Mouse (Mus musculus) stomach, postnatal 0 days (tissue): ENCODE data around the gene Cib3. TPM values are rescaled to one million over a fixed set of nuclear protein-coding genes. Genes with fewer than 3 reads are reported as not detected.
A peak's percentile ranks its signal among the peaks of the same experiment; 100 is the strongest.

ENCODE experiments used
- ATAC-seq: fragments of 200-750 bp; cut with Nextera tagmentation; 2 replicates; pipeline ENCODE4 v1.8.0; 2017; ENCODE audit not compliant: low FRiP score, low TSS enrichment
- DNase-seq: peaks from one replicate; pipeline ENCODE4 v3.0.0-alpha.2; 2016; ENCODE audit warnings: low spot score
- H3K27ac ChIP-seq: fragments of 300-500 bp; sonication (generic); replicated peaks from 2 replicates; pipeline ENCODE4 v1.5.1; 2014; ENCODE audit warnings: mild to moderate bottlenecking, control low read depth
- H3K27me3 ChIP-seq: fragments of 300-500 bp; sonication (generic); 2 replicates; pipeline ENCODE4 v1.6.1; 2014; ENCODE audit warnings: low read length; ENCODE audit not compliant: control insufficient read depth, insufficient read depth
- H3K36me3 ChIP-seq: fragments of 300-500 bp; sonication (generic); 2 replicates; pipeline ENCODE4 v1.6.1; 2014; ENCODE audit warnings: low read length, mixed read lengths; ENCODE audit not compliant: control insufficient read depth, insufficient read depth
- H3K4me1 ChIP-seq: fragments of 300-500 bp; sonication (generic); replicated peaks from 2 replicates; pipeline ENCODE4 v1.6.1; 2014; ENCODE audit warnings: antibody characterized with exemption; ENCODE audit not compliant: control insufficient read depth, insufficient read depth
- H3K4me2 ChIP-seq: fragments of 300-500 bp; sonication (generic); replicated peaks from 2 replicates; pipeline ENCODE4 v1.6.1; 2014; ENCODE audit warnings: low read depth, mild to moderate bottlenecking, control low read depth, moderate library complexity
- H3K4me3 ChIP-seq: fragments of 300-500 bp; sonication (generic); 2 replicates; pipeline ENCODE4 v1.5.1; 2014; ENCODE audit warnings: low read depth, low read length, control low read depth
- H3K9ac ChIP-seq: fragments of 300-500 bp; sonication (generic); 2 replicates; pipeline ENCODE4 v1.6.1; 2014; ENCODE audit warnings: mild to moderate bottlenecking, low read length, control low read depth, mixed read lengths
- H3K9me3 ChIP-seq: fragments of 300-500 bp; sonication (generic); 2 replicates; pipeline ENCODE4 v1.6.1; 2016; ENCODE audit warnings: low read length; ENCODE audit not compliant: control insufficient read depth
- CTCF ChIP-seq: IDR thresholded peaks from 2 replicates; pipeline ENCODE4 v1.5.1; 2016; ENCODE audit warnings: antibody characterized with exemption, low read depth, mild to moderate bottlenecking, moderate library complexity
- EP300 ChIP-seq: optimal IDR thresholded peaks from 2 replicates; pipeline ENCODE3; 2016; ENCODE audit warnings: antibody characterized with exemption
- WGBS: fragments of 180-500 bp; shearing (Covaris S2); extraction: QIAGEN DNeasy Blood & Tissue Kit; methylation state at CpG from one replicate; pipeline ENCODE4 v1.1.7; 2014; 5-methylcytosine and 5-hydroxymethylcytosine counted together
- polyA plus RNA-seq: library from polyadenylated mRNA; unstranded; fragments of >200 nt; fragmentation: Nextera tagmentation; extraction: Ambion mirVana; gene quantifications from 2 replicates; pipeline ENCODE4 v1.2.1, GENCODE M21; 2015

The Cib3 gene
- 0.45 and 0.79 TPM in 2 replicates for polyA plus RNA-seq

DNA sequence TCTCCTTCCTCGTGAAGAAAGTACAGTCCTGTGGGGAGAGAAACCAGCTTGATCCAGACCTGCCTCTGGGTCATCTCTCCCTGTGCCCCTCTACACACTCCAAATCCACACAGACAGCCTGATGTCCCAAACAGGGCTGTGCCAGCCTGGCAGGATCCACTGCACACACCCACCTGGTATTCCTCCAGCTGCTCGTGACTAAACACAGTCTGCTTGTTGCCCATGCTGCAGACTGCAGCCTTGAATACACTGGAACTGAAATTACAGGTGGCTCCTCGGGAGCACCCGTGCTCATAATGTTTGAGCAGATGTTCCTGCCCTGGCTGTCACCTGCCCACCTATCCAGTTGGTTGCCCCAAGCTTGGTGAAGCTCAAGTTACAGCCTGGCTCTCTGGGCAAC, at the start of gene Cib3:
Cib3 (minus strand) TSS at position 87 of the 400 bp plus-strand sequence.
- 39% methylated on average over 4 of the region's 4 CpGs for WGBS
- Histone ChIP-seq H3K4me3 (no peak within 1 kb of the TSS), H3K36me3 (no peaks in the 10 kb centered on the region), H3K27ac (no peak within 1 kb of the TSS), H3K27me3 (no peaks in the 10 kb centered on the region), H3K9ac (no peak within 1 kb of the TSS), H3K4me2 (no peak within 1 kb of the TSS), H3K9me3 (no peaks in the 10 kb centered on the region), H3K4me1 (no peaks in the 10 kb centered on the region)
- no peak for ATAC-seq
- DNase-seq = no peak
- TF ChIP-seq CTCF (no peak), EP300 (no peak)

DNA sequence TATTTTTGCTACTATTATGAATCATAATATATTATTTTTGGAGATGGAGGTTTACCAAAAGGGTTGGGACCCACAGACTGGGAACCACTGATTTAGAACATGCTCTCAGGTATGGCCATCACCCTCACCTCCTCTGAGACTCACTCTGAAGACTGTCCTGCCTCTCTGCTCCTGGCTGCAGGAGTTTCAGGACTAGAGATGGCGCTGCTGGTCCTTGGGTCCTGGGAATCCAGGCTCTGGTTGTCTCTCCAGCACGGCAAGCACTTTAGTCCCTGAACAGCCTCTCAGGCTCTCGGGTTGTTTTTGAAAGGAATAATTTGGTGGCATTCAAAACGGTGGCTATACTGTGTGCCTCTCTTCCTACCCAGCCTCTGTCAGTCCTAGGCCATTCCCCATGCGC, 49.2 kb upstream of the Cib3 start:
- WGBS = 52% methylated on average over 5 of the region's 5 CpGs
- Histone ChIP-seq H3K36me3 (no peaks in the 10 kb centered on the region), H3K9ac (no peak overlapping the region), H3K4me1 (no peaks in the 10 kb centered on the region), H3K27me3 (no peaks in the 10 kb centered on the region), H3K9me3 (no peaks in the 10 kb centered on the region), H3K27ac (no peak overlapping the region), H3K4me3 (no peak overlapping the region), H3K4me2 (no peak overlapping the region)
- no peak for ATAC-seq
- no peak for TF ChIP-seq EP300
- TF ChIP-seq CTCF = peak; percentile 67
- DNase-seq = no peak

GRCm38 (mm10) chr8:72261431-72261830, 48.8 kb upstream of the Cib3 start:
- Histone ChIP-seq H3K9ac (no peak overlapping the region), H3K9me3 (no peaks in the 10 kb centered on the region), H3K4me3 (no peak overlapping the region), H3K36me3 (no peaks in the 10 kb centered on the region), H3K4me2 (no peak overlapping the region), H3K4me1 (no peaks in the 10 kb centered on the region), H3K27ac (no peak overlapping the region), H3K27me3 (no peaks in the 10 kb centered on the region)
- ATAC-seq (no peak), DNase-seq (no peak)
- TF ChIP-seq EP300 (no peak), CTCF (no peak)

GRCm38 (mm10) chr8:72261019-72261418, 48.4 kb upstream of the Cib3 start:
- DNase-seq = peak; percentile 64

GRCm38 (mm10) chr8:72260585-72260984, 47.9 kb upstream of the Cib3 start:
- Histone ChIP-seq H3K9me3 (no peaks in the 10 kb centered on the region), H3K4me3 (no peak overlapping the region), H3K36me3 (no peaks in the 10 kb centered on the region), H3K4me1 (no peaks in the 10 kb centered on the region), H3K9ac (no peak overlapping the region), H3K27ac (no peak overlapping the region), H3K4me2 (no peak overlapping the region), H3K27me3 (no peaks in the 10 kb centered on the region)
- DNase-seq = no peak
- no peak for TF ChIP-seq CTCF
- no peak for TF ChIP-seq EP300
- WGBS = 54% methylated on average over 4 of the region's 4 CpGs
- no peak for ATAC-seq

More at GRCm38 (mm10) chr8:72261019-72261418, 48.4 kb upstream of the Cib3 start:
- no peak overlapping the region for H3K4me3 ChIP-seq
- no peak overlapping the region for H3K4me2 ChIP-seq
- H3K27ac ChIP-seq = no peak overlapping the region
- H3K4me1 ChIP-seq = no peaks in the 10 kb centered on the region
- no peaks in the 10 kb centered on the region for H3K27me3 ChIP-seq
- 46% methylated on average over 2 of the region's 2 CpGs for WGBS
- H3K9ac ChIP-seq = no peak overlapping the region
- no peaks in the 10 kb centered on the region for H3K36me3 ChIP-seq
- H3K9me3 ChIP-seq = no peaks in the 10 kb centered on the region
- TF ChIP-seq CTCF = peak; percentile 90
- TF ChIP-seq EP300 = no peak
- ATAC-seq = peak; percentile 45; the same call in 1 of the 2 replicates

DNA sequence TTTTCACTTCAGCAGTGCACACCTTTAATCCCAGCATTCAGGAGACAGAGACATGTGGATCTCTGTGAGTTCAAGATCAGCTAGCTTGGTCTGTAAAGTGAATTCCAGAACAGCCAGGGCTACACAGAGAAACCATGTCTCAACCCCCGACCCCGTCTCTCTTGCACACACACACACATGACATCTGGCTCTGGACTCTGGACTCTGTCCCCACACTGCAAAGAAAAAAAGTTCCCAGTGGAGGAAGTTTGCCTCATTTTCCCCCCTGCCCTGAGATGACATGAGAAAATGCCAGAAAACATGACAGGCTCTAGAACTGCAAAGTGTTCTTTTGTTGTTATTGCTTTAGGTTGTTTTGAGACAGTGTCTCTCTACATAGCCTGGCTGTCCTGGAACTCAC, 47.2 kb upstream of the Cib3 start:
- Histone ChIP-seq H3K9ac (no peak overlapping the region), H3K27ac (no peak overlapping the region), H3K9me3 (no peaks in the 10 kb centered on the region), H3K27me3 (no peaks in the 10 kb centered on the region), H3K36me3 (no peaks in the 10 kb centered on the region), H3K4me3 (no peak overlapping the region), H3K4me2 (no peak overlapping the region), H3K4me1 (no peaks in the 10 kb centered on the region)
- ATAC-seq (no peak), DNase-seq (no peak)
- WGBS = 47% methylated on average over 2 of the region's 2 CpGs
- TF ChIP-seq CTCF (no peak), EP300 (no peak)
